Mouse (Mus musculus): ENCODE results near the gene Trib3. TPM values are rescaled to one million over a fixed set of nuclear protein-coding genes. Genes with fewer than 3 reads are reported as not detected.

Trib3 gene
- total RNA-seq, 2 experiments from 2014 or later, result 0.41 to 0.54 TPM

DNA sequence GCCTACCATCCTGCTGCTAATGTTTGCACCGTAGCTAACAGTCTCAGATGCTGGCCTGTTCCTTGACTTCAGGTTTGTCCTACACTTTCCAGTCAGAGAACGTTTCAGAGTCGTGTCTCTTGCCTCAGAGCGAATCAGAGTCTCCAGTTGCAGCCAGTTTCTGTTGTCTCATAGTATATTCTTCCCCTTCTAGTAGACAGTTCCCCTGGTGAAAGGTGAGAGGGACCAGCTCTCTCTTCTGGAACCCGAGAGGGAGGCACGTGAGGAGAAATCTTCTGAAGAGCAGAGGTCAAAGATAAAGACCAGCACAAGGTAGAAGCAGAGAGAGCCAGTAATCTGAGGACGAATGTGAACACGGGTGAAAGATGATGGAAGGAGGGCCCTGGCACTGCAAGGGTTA, 55.8 kb downstream of the Trib3 start:
- Histone ChIP-seq H3K27ac (no peak overlapping the region), H3K4me3 (no peak overlapping the region)
- TF ChIP-seq CTCF (conservative IDR thresholded peaks at IDR 0.05), result no peak
- DNase-seq (ENCODE audit: low spot score in 2 of 2), result no peak

DNA sequence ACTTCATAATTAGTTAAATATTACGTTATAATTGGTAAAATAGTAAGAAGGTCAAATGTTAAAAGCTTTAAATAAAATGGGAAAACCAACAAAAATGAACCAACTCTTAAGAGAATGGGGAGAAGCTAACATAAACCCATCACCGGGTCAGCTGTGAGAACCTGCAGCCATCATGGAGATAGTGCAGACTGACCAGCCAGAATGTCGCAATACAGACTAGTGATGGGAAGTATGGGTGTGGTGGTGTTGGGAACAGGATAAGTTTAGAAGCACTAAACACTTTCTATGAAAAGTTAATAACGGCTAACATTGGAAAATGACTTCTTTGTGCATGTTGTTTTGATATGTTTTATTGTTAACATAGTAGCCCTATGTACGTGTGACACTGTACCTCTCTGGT, 56.3 kb downstream of the Trib3 start:
- H3K4me3 ChIP-seq, result no peak overlapping the region
- TF ChIP-seq CTCF (conservative IDR thresholded peaks at IDR 0.05), result no peak
- no peak for DNase-seq (ENCODE audit: low spot score in 2 of 2)
- H3K27ac ChIP-seq, result no peak overlapping the region

Other genes with a start within 250 kb of the Trib3 start
- gene Srxn1, start 238.5 kb downstream of the Trib3 start, total RNA-seq (2021), result 10 to 100 TPM; 76.0 to 80.6 TPM
- gene Tcf15, start 200.5 kb downstream of the Trib3 start, total RNA-seq (2021), result 1 to 10 TPM; 2.7 to 5.1 TPM
- 10 to 100 TPM; 95.3 to 97.7 TPM for gene Csnk2a1, start 117.2 kb downstream of the Trib3 start, total RNA-seq (2021)
- 10 to 100 TPM; 51.1 to 54.6 TPM for gene Tbc1d20, start 50.2 kb downstream of the Trib3 start, total RNA-seq (2021)
- 100 to 1,000 TPM; 103 to 125 TPM for gene Rbck1, start 11.4 kb downstream of the Trib3 start, total RNA-seq (2021)
- gene Nrsn2, start 32.6 kb upstream of the Trib3 start, total RNA-seq (2021), result 10 to 100 TPM; 66.3 to 83.0 TPM
- gene Sox12, start 54.0 kb upstream of the Trib3 start, total RNA-seq (2021), result 10 to 100 TPM; 16.5 to 19.5 TPM
- 10 to 100 TPM in 1 of 2 experiments, 1 to 10 TPM in 1; 9.9 to 10.1 TPM for gene Zcchc3, start 71.0 kb upstream of the Trib3 start, total RNA-seq (2021)
- gene 6820408C15Rik, start 71.6 kb upstream of the Trib3 start, total RNA-seq (2021), result 1 to 10 TPM; 2.4 to 3.2 TPM
- not detected for gene Defb23, start 120.6 kb upstream of the Trib3 start, total RNA-seq (2021)
- gene Defb20, start 133.0 kb upstream of the Trib3 start, total RNA-seq (2021), result not detected
- not detected for gene Defb22, start 146.1 kb upstream of the Trib3 start, total RNA-seq (2021)
- gene Defb26, start 167.7 kb upstream of the Trib3 start, total RNA-seq (2021), result not detected
- gene Defb28, start 174.2 kb upstream of the Trib3 start, total RNA-seq (2021), result not detected
- not detected for gene Defb29, start 196.1 kb upstream of the Trib3 start, total RNA-seq (2021)
- not detected for gene Gm17416, start 225.3 kb upstream of the Trib3 start, total RNA-seq (2021)
- not detected for gene Defb21, start 228.7 kb upstream of the Trib3 start, total RNA-seq (2021)
- gene Defb19, start 236.3 kb upstream of the Trib3 start, total RNA-seq (2021), result not detected

Data from layer of hippocampus, adult 2 months (tissue).